Mouse (Mus musculus): ENCODE measurements around the gene Vmn1r207-ps. TPM values are rescaled to one million over a fixed set of nuclear protein-coding genes. Genes with fewer than 3 reads are reported as not detected.
"Not testable (repeated sequence)": the region's sequence is repeated elsewhere in the genome, so short reads cannot be mapped to it uniquely, and the experiment has no call there.

Vmn1r207-ps gene
- not detected for polyA plus RNA-seq (2021)

DNA sequence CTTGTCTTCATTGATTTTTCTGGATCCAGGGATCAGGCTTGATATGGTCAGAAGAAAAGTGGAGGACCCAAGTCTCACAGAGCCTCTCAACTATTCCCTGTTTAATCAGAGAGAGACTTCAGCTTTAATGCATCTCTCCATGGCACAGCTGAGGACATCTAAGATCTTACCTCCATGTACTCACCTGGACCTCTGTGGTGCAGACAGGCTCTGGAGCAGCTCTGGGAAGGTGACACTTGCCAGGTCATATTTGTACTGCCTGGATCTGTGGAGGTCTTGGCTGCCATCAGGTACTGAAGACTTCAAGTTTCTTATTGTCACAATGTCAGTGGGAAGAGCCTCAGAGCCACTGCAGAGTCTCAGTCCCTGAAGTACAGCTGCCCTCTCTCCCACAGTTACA is at the start of gene Vmn1r207-ps:
Vmn1r207-ps (minus strand) TSS at position 101 of the 400 bp plus-strand sequence.
- H3K27me3 ChIP-seq; POLR2A ChIA-PET; CTCF ChIA-PET; DNase-seq (ENCODE audit: low read depth, low spot score); ATAC-seq: not testable (repeated sequence)
- in situ Hi-C loops (cut with MboI; ENCODE audit: low pct_unique_long_range_greater_than_20kb): loop anchor here (25.0 kb wide), 2 partner anchors 108 to 683 kb away; partner anchors contain the start of genes Abt1 and Vmn1r210

- ATAC-seq; H3K27me3 ChIP-seq; DNase-seq (ENCODE audit: low read depth, low spot score); CTCF ChIA-PET; in situ Hi-C loops (cut with MboI; ENCODE audit: low pct_unique_long_range_greater_than_20kb); POLR2A ChIA-PET: not testable (repeated sequence)
Observed at GRCm38 (mm10) chr13:22777300-22777699, 47.9 kb upstream of the Vmn1r207-ps start, which contains the start of gene Vmn1r208. Vmn1r208 (minus strand) TSS chr13:22777400.

- DNase-seq (ENCODE audit: low read depth, low spot score); ATAC-seq; in situ Hi-C loops (cut with MboI; ENCODE audit: low pct_unique_long_range_greater_than_20kb); POLR2A ChIA-PET; H3K27me3 ChIP-seq; CTCF ChIA-PET: not testable (repeated sequence)
Observed at GRCm38 (mm10) chr13:22771592-22771991, 42.2 kb upstream of the Vmn1r207-ps start.

DNA sequence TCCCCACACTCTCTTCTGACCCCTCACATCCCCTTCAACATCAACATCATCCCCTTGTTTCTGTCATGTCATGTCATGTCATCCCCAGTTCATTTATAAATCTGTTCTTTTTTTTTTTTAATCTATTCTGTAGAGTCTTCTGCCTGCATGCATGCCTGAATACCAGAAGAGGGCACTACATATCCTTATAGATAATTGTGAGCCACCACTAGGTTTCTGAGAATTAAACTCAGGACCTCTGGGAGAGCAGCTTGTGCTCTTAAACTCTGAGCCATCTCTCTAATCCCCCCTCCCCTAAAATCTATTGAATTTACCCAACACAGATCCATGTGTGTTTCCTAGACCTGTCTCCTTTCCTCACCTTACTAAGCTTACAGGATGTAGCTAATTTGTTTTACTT is 18.1 kb upstream of the Vmn1r207-ps start:
- no peak for ATAC-seq
- in situ Hi-C loops (cut with MboI; ENCODE audit: low pct_unique_long_range_greater_than_20kb): loop anchor here (25.0 kb wide), 2 partner anchors 90 to 665 kb away; partner anchors contain the start of genes Abt1 and Vmn1r210
- TF ChIP-seq CTCF (IDR thresholded peaks at IDR 0.05): no peak
- ChIA-PET CTCF (no interaction called here), POLR2A (no interaction called here)
- no peak for DNase-seq (ENCODE audit: low read depth, low spot score)
- no peaks in the 10 kb centered on the region for H3K27me3 ChIP-seq

- in situ Hi-C loops (cut with MboI; ENCODE audit: low pct_unique_long_range_greater_than_20kb); CTCF ChIA-PET; H3K27me3 ChIP-seq; ATAC-seq; POLR2A ChIA-PET; DNase-seq (ENCODE audit: low read depth, low spot score): not testable (repeated sequence)
Observed at GRCm38 (mm10) chr13:22706947-22707346, 22.5 kb downstream of the Vmn1r207-ps start.

DNA sequence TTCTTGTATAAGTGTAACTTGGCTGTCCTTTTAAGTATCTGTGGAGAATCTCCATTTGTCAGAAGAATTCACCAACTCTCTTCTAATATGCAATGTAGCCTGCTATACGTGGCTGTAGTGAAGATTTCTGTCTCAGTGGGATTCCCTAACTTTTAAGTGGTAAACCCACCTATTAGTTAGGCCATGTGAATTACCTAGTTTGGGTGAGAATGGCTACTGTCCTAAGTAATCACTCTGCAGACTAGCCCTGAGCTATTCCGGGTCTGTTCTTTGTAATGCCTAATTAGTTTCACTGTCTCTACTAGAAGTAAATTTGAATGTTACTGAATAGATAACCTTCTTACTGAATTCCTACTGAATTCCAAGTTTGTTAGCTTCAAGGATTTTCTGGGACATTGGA is 26.5 kb downstream of the Vmn1r207-ps start:
- POLR2A ChIA-PET; H3K27me3 ChIP-seq; DNase-seq (ENCODE audit: low read depth, low spot score); CTCF ChIA-PET; ATAC-seq; in situ Hi-C loops (cut with MboI; ENCODE audit: low pct_unique_long_range_greater_than_20kb): not testable (repeated sequence)

Other genes starting within 250 kb of the Vmn1r207-ps start
- not detected for gene Vmn1r202, start 224.2 kb downstream of the Vmn1r207-ps start, polyA plus RNA-seq (2021)
- 0.10 TPM for gene Vmn1r203, start 211.5 kb downstream of the Vmn1r207-ps start, polyA plus RNA-seq (2021)
- not detected for gene Vmn1r204, start 176.4 kb downstream of the Vmn1r207-ps start, polyA plus RNA-seq (2021)
- gene Vmn1r205, start 136.6 kb downstream of the Vmn1r207-ps start, polyA plus RNA-seq (2021): not detected
- gene Vmn1r206, start 105.4 kb downstream of the Vmn1r207-ps start, polyA plus RNA-seq (2021): not detected
- not detected for gene Vmn1r208, start 47.8 kb upstream of the Vmn1r207-ps start, polyA plus RNA-seq (2021)
- gene Vmn1r209, start 80.1 kb upstream of the Vmn1r207-ps start, polyA plus RNA-seq (2021): not detected
- not detected for gene Vmn1r210, start 101.7 kb upstream of the Vmn1r207-ps start, polyA plus RNA-seq (2021)
- gene Vmn1r211, start 127.9 kb upstream of the Vmn1r207-ps start, polyA plus RNA-seq (2021): not detected
- gene Vmn1r212, start 154.6 kb upstream of the Vmn1r207-ps start, polyA plus RNA-seq (2021): not detected

Measured in Patski (cell line).